Mouse (Mus musculus) stomach, postnatal 0 days (tissue): Measurements from ENCODE around the gene Arhgap17.

ENCODE experiments used
- CTCF ChIP-seq: IDR thresholded peaks from 2 replicates; pipeline ENCODE4 v1.5.1; 2016; ENCODE audit warnings: antibody characterized with exemption, low read depth, mild to moderate bottlenecking, moderate library complexity
- EP300 ChIP-seq: optimal IDR thresholded peaks from 2 replicates; pipeline ENCODE3; 2016; ENCODE audit warnings: antibody characterized with exemption

GRCm38 (mm10) chr7:123354851-123355250, 14.9 kb downstream of the Arhgap17 start:
- no peak for TF ChIP-seq EP300
- TF ChIP-seq CTCF = no peak
